Mouse (Mus musculus) cerebellum, adult 2 months (tissue): ENCODE results near the gene Adam15.

Experiments
- CTCF ChIP-seq: fragments of 200-500 bp; IDR thresholded peaks from 2 replicates; pipeline ENCODE4 v1.5.1; 2011; ENCODE audit warnings: low read depth, mild to moderate bottlenecking, control low read depth, low read length, moderate library complexity, borderline replicate concordance; ENCODE audit not compliant: insufficient read depth
- POLR2A ChIP-seq: fragments of 200-500 bp; IDR thresholded peaks from 2 replicates; pipeline ENCODE4 v1.6.1; 2011; ENCODE audit warnings: low read length, control low read depth, borderline replicate concordance; ENCODE audit not compliant: insufficient read depth

GRCm38 (mm10) chr3:89379388-89380131 is 29.8 kb upstream of the Adam15 start:
- TF ChIP-seq CTCF (no peak), POLR2A (no peak)
